In genomic region chr9:65832041-65832440, GRCm38 (mm10) we compare ENCODE assay signal across 12 mouse cellular contexts. TPM values are rescaled to one million over a fixed set of nuclear protein-coding genes. Genes with fewer than 3 reads are reported as not detected.
DNase-seq lines count a peak whose midpoint lies in the region; ATAC-seq and TF ChIP-seq lines count a peak whose summit lies in the region.
"Had no signal": no experiment of that assay in that cellular context is flagged by ENCODE, and none has a peak within 500 bp of the region (broad histone marks: within the 10 kb centered on the region; RNA-seq: fewer than 3 reads in every experiment).

No protein-coding gene starts in this region.

- H3K9me3 ChIP-seq in kidney, embryonic 15.5 days (replicated peaks), result no peaks in the 10 kb centered on the region
- H3K9me3 ChIP-seq in midbrain, embryonic 11.5 days (ENCODE audit: control insufficient read depth, low read length), result no peaks in the 10 kb centered on the region
- no peaks in the 10 kb centered on the region for H3K9me3 ChIP-seq in midbrain, embryonic 15.5 days
- no peaks in the 10 kb centered on the region for H3K9me3 ChIP-seq in hindbrain, embryonic 12.5 days (replicated peaks)
- H3K9me3 ChIP-seq: megakaryocyte, embryonic 14.5 days had no signal

- no peak for DNase-seq in kidney, adult 2 months
- DNase-seq in midbrain, embryonic 11.5 days (ENCODE audit: low spot score, missing footprints), result peak; percentile 85
- peak; percentile 53 for DNase-seq in telencephalon, adult 2 months (ENCODE audit: low read depth, low spot score)
- DNase-seq in adrenal gland, adult 8-10 months, result no peak
- DNase-seq: adrenal gland, postnatal 36 days; cerebellum, adult 2 months; thymus, adult 2 months had no signal

- H3K36me3 ChIP-seq in kidney, adult 2 months (ENCODE audit: control insufficient read depth, insufficient read depth, low read length), result peaks cover 2% of the 10 kb centered on the region
- peaks cover 18% of the 10 kb centered on the region for H3K36me3 ChIP-seq in kidney, embryonic 15.5 days
- no peaks in the 10 kb centered on the region for H3K36me3 ChIP-seq in midbrain, embryonic 11.5 days (ENCODE audit: control insufficient read depth, insufficient read depth, low read length)
- H3K36me3 ChIP-seq in midbrain, embryonic 15.5 days (replicated peaks), result no peaks in the 10 kb centered on the region
- no peaks in the 10 kb centered on the region for H3K36me3 ChIP-seq in hindbrain, embryonic 12.5 days

- no peaks in the 10 kb centered on the region for H3K27me3 ChIP-seq in kidney, adult 2 months (replicated peaks; ENCODE audit: control insufficient read depth, insufficient read depth, low read length)
- H3K27me3 ChIP-seq in kidney, embryonic 15.5 days, result no peaks in the 10 kb centered on the region
- no peaks in the 10 kb centered on the region for H3K27me3 ChIP-seq in midbrain, embryonic 11.5 days (ENCODE audit: control insufficient read depth, insufficient read depth, low read length)
- no peaks in the 10 kb centered on the region for H3K27me3 ChIP-seq in midbrain, embryonic 15.5 days (replicated peaks)
- no peaks in the 10 kb centered on the region for H3K27me3 ChIP-seq in hindbrain, embryonic 12.5 days
- H3K27me3 ChIP-seq: megakaryocyte, embryonic 14.5 days had no signal

- TF ChIP-seq POLR2A in kidney, adult 2 months (IDR thresholded peaks at IDR 0.05; ENCODE audit: low read depth, low read length), result no peak

- no peak for ATAC-seq in kidney, embryonic 15.5 days (replicated peaks; ENCODE audit: low FRiP score)
- no peak for ATAC-seq in midbrain, embryonic 11.5 days (ENCODE audit: low FRiP score)
- no peak for ATAC-seq in midbrain, embryonic 15.5 days (replicated peaks)
- no peak for ATAC-seq in hindbrain, embryonic 12.5 days (ENCODE audit: low FRiP score)
- ATAC-seq: intestine, embryonic 16.5 days had no signal

- H3K4me3 ChIP-seq in kidney, adult 2 months (ENCODE audit: insufficient read depth, low read depth, low read length), result no peak overlapping the region
- H3K4me3 ChIP-seq in kidney, embryonic 15.5 days (replicated peaks), result no peak overlapping the region
- no peak overlapping the region for H3K4me3 ChIP-seq in midbrain, embryonic 11.5 days (ENCODE audit: low read depth, low read length)
- no peak overlapping the region for H3K4me3 ChIP-seq in midbrain, embryonic 15.5 days
- H3K4me3 ChIP-seq in hindbrain, embryonic 12.5 days, result no peak overlapping the region

- H3K9ac ChIP-seq in kidney, embryonic 15.5 days, result no peak overlapping the region
- H3K9ac ChIP-seq in midbrain, embryonic 11.5 days (ENCODE audit: low read length), result no peak overlapping the region
- no peak overlapping the region for H3K9ac ChIP-seq in midbrain, embryonic 15.5 days
- H3K9ac ChIP-seq in hindbrain, embryonic 12.5 days, result no peak overlapping the region

- peaks cover 6% of the 10 kb centered on the region; the same call in 1 of the 2 replicates for H3K4me1 ChIP-seq in kidney, adult 2 months (ENCODE audit: control insufficient read depth, insufficient read depth, low read length)
- H3K4me1 ChIP-seq in kidney, embryonic 15.5 days, result peaks cover 9% of the 10 kb centered on the region
- peaks cover 32% of the 10 kb centered on the region for H3K4me1 ChIP-seq in midbrain, embryonic 11.5 days (ENCODE audit: control insufficient read depth, insufficient read depth, low read length)
- H3K4me1 ChIP-seq in midbrain, embryonic 15.5 days, result peaks cover 12% of the 10 kb centered on the region
- peaks cover 34% of the 10 kb centered on the region for H3K4me1 ChIP-seq in hindbrain, embryonic 12.5 days

- no peak overlapping the region for H3K4me2 ChIP-seq in kidney, embryonic 15.5 days
- H3K4me2 ChIP-seq in midbrain, embryonic 11.5 days, result no peak overlapping the region
- no peak overlapping the region for H3K4me2 ChIP-seq in midbrain, embryonic 15.5 days
- no peak overlapping the region for H3K4me2 ChIP-seq in hindbrain, embryonic 12.5 days (replicated peaks)

- H3K27ac ChIP-seq in kidney, adult 2 months (ENCODE audit: insufficient read depth, low read depth, low read length), result peak overlapping the region; percentile 31; the same call in 1 of the 2 replicates
- H3K27ac ChIP-seq in kidney, embryonic 15.5 days, result no peak overlapping the region
- H3K27ac ChIP-seq in midbrain, embryonic 11.5 days (ENCODE audit: low read depth, low read length), result peak overlapping the region; percentile 50; the same call in 1 of the 2 replicates
- H3K27ac ChIP-seq in midbrain, embryonic 15.5 days, result no peak overlapping the region
- H3K27ac ChIP-seq in hindbrain, embryonic 12.5 days, result peak overlapping the region; percentile 67

- TF ChIP-seq CTCF in kidney, adult 2 months (conservative IDR thresholded peaks at IDR 0.05; ENCODE audit: insufficient read depth, insufficient read length, low read depth, low read length), result no peak

- WGBS in kidney, adult 2 months, result 27% methylated on average over 2 of the region's 2 CpGs
- WGBS in kidney, embryonic 15.5 days, result 69% methylated on average over 2 of the region's 2 CpGs
- 16% methylated on average over 2 of the region's 2 CpGs for WGBS in midbrain, embryonic 11.5 days
- 17% methylated on average over 2 of the region's 2 CpGs for WGBS in midbrain, embryonic 15.5 days
- WGBS in hindbrain, embryonic 12.5 days, result 20% methylated on average over 2 of the region's 2 CpGs

RNA-seq across cellular contexts. Expression of gene Zfp609, which starts 4.7 kb away (rescaled TPM):
- polyA plus RNA-seq in kidney, adult 2 months (2012; rRNA removed), result 8.3 and 9.4 TPM in 2 replicates
- 6.0 and 7.4 TPM in 2 replicates for polyA plus RNA-seq in kidney, embryonic 15.5 days (2015; fragmentation: Nextera tagmentation; extraction: Ambion mirVana)
- polyA plus RNA-seq in midbrain, embryonic 11.5 days (2014; fragmentation: Nextera tagmentation; extraction: Ambion mirVana), result 7.4 and 7.6 TPM in 2 replicates
- 8.7 and 9.1 TPM in 2 replicates for polyA plus RNA-seq in midbrain, embryonic 15.5 days (2015; fragmentation: Nextera tagmentation; extraction: Ambion mirVana)
- 11.3 and 14.0 TPM in 2 replicates for polyA plus RNA-seq in hindbrain, embryonic 12.5 days (2016; fragmentation: Nextera tagmentation; extraction: Ambion mirVana)
- 10 to 100 TPM; 23.8 to 33.5 (median 28.4) TPM for total RNA-seq in adrenal gland, adult 8-10 months (2022)

RNA-seq across cellular contexts. Expression of gene Pclaf, which starts 58.0 kb away (rescaled TPM):
- 0.42 and 0.47 TPM in 2 replicates for polyA plus RNA-seq in kidney, adult 2 months (2012; rRNA removed)
- polyA plus RNA-seq in kidney, embryonic 15.5 days (2015; fragmentation: Nextera tagmentation; extraction: Ambion mirVana), result 244 and 272 TPM in 2 replicates
- polyA plus RNA-seq in midbrain, embryonic 11.5 days (2014; fragmentation: Nextera tagmentation; extraction: Ambion mirVana), result 198 and 215 TPM in 2 replicates
- polyA plus RNA-seq in midbrain, embryonic 15.5 days (2015; fragmentation: Nextera tagmentation; extraction: Ambion mirVana), result 19.4 and 22.1 TPM in 2 replicates
- polyA plus RNA-seq in hindbrain, embryonic 12.5 days (2016; fragmentation: Nextera tagmentation; extraction: Ambion mirVana), result 117 and 128 TPM in 2 replicates
- total RNA-seq in adrenal gland, adult 8-10 months (2022), result under 1 TPM; 0.61 to 0.97 (median 0.90) TPM

Comparison
In these comparisons a context has a peak if more than half of its experiments do, and no peak if none do; other contexts are left out.
1. H3K27ac ChIP-seq: peak in kidney, adult 2 months (single experiment), midbrain, embryonic 11.5 days (single experiment) and hindbrain, embryonic 12.5 days (single experiment); none in kidney, embryonic 15.5 days (single experiment) and midbrain, embryonic 15.5 days (single experiment).
2. RNA of gene Pclaf, which starts 58.0 kb away (polyA plus RNA-seq): 244 to 272 TPM in kidney, embryonic 15.5 days, 198 to 215 TPM in midbrain, embryonic 11.5 days, 117 to 128 TPM in hindbrain, embryonic 12.5 days and 19.4 to 22.1 TPM in midbrain, embryonic 15.5 days; 0.42 to 0.47 TPM in kidney, adult 2 months; every median in the first group is over 10 times any median in the second.
3. DNase-seq: peak in midbrain, embryonic 11.5 days (single experiment) and telencephalon, adult 2 months (single experiment); none in kidney, adult 2 months (single experiment) and adrenal gland, adult 8-10 months (single experiment).